Mouse (Mus musculus): ENCODE data around the gene Lrrc10b.

DNA sequence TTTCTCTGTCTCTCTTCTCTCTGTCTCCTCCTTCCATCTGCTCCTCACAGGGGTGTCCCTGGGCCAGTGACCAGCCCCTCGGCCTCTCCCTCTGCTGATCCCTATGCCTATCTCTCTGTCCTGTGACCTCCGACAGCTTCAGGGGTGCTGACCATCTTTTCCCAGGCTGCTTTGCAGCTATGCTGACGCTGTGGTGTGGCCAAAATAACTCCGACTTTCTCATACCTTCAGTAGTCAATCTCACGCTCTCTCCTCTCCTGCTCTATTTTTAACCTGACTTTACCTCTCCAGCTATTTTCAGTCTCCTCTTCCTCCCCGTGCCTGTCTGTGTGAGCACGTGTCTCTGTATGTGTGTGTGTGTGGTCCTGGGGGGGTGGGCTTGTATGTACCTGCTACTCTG lies 24.0 kb downstream of the Lrrc10b start:
- no peak for TF ChIP-seq CTCF (IDR thresholded peaks at IDR 0.05; ENCODE audit: low read depth, low read length)
- TF ChIP-seq POLR2A (IDR thresholded peaks at IDR 0.05; ENCODE audit: borderline replicate concordance, low read depth, low read length): no peak

All from bone marrow macrophage, adult 2 months (primary cell).